Mouse (Mus musculus): ENCODE data around the gene Gm17428. TPM values are rescaled to one million over a fixed set of nuclear protein-coding genes. Genes with fewer than 3 reads are reported as not detected.

The Gm17428 gene
- total and polyA plus RNA-seq, 3 experiments = not detected

DNA sequence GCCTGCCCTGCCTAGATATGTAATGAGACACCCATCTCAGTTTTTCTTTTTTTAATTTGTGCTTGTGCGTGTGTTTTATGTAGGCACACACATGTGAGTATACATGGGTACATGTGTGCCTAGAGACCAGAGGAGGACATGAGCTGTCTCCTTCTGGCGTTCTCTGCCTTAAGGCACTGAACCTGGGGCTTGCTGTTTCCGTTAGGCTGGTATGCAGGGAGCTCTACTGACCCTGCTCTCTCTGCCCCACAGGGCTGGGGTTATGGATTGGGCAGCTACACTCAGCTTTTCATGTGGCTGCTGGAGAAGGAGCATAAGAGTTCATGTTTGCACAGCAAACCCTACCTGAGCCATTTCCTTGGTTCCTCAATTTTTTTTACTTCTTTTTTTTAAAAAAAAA, 22.3 kb upstream of the Gm17428 start:
- H3K36me3 ChIP-seq (ENCODE audit: control insufficient read depth in 1 of 2, insufficient read depth in 2 of 2, low read length in 2 of 2) = no peaks in the 10 kb centered on the region
- no peaks in the 10 kb centered on the region for H3K79me2 ChIP-seq (ENCODE audit: control insufficient read depth, insufficient read depth, low read length, poor library complexity)
- TF ChIP-seq GABPA (IDR thresholded peaks at IDR 0.05; ENCODE audit: low read depth, low read length) (no peak), BHLHE40 (IDR thresholded peaks at IDR 0.05; ENCODE audit: borderline replicate concordance, low read depth, low read length) (no peak), POLR2AphosphoS2 (IDR thresholded peaks at IDR 0.05; ENCODE audit: low read length) (no peak), HCFC1 (IDR thresholded peaks at IDR 0.05; ENCODE audit: low read depth, low read length) (no peak), MXI1 (IDR thresholded peaks at IDR 0.05; ENCODE audit: low read depth, low read length) (no peak), E2F4 (IDR thresholded peaks at IDR 0.05; ENCODE audit: borderline replicate concordance, low read depth, low read length) (no peak), POLR2A (IDR thresholded peaks at IDR 0.05; ENCODE audit: control insufficient read depth in 1 of 2, insufficient read depth in 1 of 2, low read depth in 1 of 2, low read length in 2 of 2, poor library complexity in 1 of 2) (no peak), UBTF (IDR thresholded peaks at IDR 0.05; ENCODE audit: borderline replicate concordance, insufficient read depth, low read depth, low read length) (no peak), ZKSCAN1 (IDR thresholded peaks at IDR 0.05; ENCODE audit: low read depth, low read length) (no peak), CTCF (IDR thresholded peaks at IDR 0.05 in 2 of 3, conservative IDR thresholded peaks at IDR 0.05 in 1 of 3; ENCODE audit: control insufficient read depth in 1 of 3, insufficient read depth in 1 of 3, low read depth in 2 of 3, low read length in 3 of 3, poor library complexity in 1 of 3, severe bottlenecking in 1 of 3) (no peak), TAL1 (IDR thresholded peaks at IDR 0.05; ENCODE audit: low read length) (no peak), KAT2A (conservative IDR thresholded peaks at IDR 0.05; ENCODE audit: low read depth, low read length) (no peak), USF2 (IDR thresholded peaks at IDR 0.05; ENCODE audit: borderline replicate concordance in 1 of 2, insufficient read depth in 1 of 2, low read depth in 1 of 2, low read length in 2 of 2) (no peak), MYB (IDR thresholded peaks at IDR 0.05; ENCODE audit: low read depth, low read length) (no peak)
- no peak overlapping the region for H3K4me3 ChIP-seq (ENCODE audit: control insufficient read depth in 1 of 2, insufficient read depth in 1 of 2, low read depth in 2 of 2, low read length in 2 of 2)
- peaks cover 2 to 6% of the 10 kb centered on the region in 2 experiments; a peak in 2 of 4 replicates for H3K27me3 ChIP-seq (ENCODE audit: control insufficient read depth in 1 of 2, insufficient read depth in 2 of 2, low read length in 2 of 2)
- DNase-seq (ENCODE audit: low read depth, low spot score) = no peak
- H3K9ac ChIP-seq (ENCODE audit: control insufficient read depth, low read depth, low read length, poor library complexity, severe bottlenecking) = no peak overlapping the region
- H3K27ac ChIP-seq (ENCODE audit: control insufficient read depth, low read depth, low read length) = no peak overlapping the region
- H3K9me3 ChIP-seq (replicated peaks; ENCODE audit: insufficient read depth, low read length) = no peaks in the 10 kb centered on the region
- H3K4me1 ChIP-seq (ENCODE audit: control insufficient read depth in 1 of 2, insufficient read depth in 2 of 2, low read length in 2 of 2) = no peaks in the 10 kb centered on the region

GRCm38 (mm10) chr14:54955481-54955880, 21.3 kb upstream of the Gm17428 start:
- no peaks in the 10 kb centered on the region for H3K9me3 ChIP-seq (replicated peaks; ENCODE audit: insufficient read depth, low read length)
- H3K36me3 ChIP-seq (ENCODE audit: control insufficient read depth in 1 of 2, insufficient read depth in 2 of 2, low read length in 2 of 2) = no peaks in the 10 kb centered on the region
- H3K27ac ChIP-seq (ENCODE audit: control insufficient read depth, low read depth, low read length) = no peak overlapping the region
- no peak overlapping the region for H3K4me3 ChIP-seq (ENCODE audit: control insufficient read depth in 1 of 2, insufficient read depth in 1 of 2, low read depth in 2 of 2, low read length in 2 of 2)
- no peaks in the 10 kb centered on the region for H3K79me2 ChIP-seq (ENCODE audit: control insufficient read depth, insufficient read depth, low read length, poor library complexity)
- H3K27me3 ChIP-seq (ENCODE audit: control insufficient read depth in 1 of 2, insufficient read depth in 2 of 2, low read length in 2 of 2) = peaks cover 2 to 6% of the 10 kb centered on the region in 2 experiments; a peak in 2 of 4 replicates
- no peak overlapping the region for H3K9ac ChIP-seq (ENCODE audit: control insufficient read depth, low read depth, low read length, poor library complexity, severe bottlenecking)
- no peaks in the 10 kb centered on the region for H3K4me1 ChIP-seq (ENCODE audit: control insufficient read depth in 1 of 2, insufficient read depth in 2 of 2, low read length in 2 of 2)
- TF ChIP-seq ZMIZ1 (IDR thresholded peaks at IDR 0.05; ENCODE audit: low read depth, low read length) (no peak), GATA1 (IDR thresholded peaks at IDR 0.05; ENCODE audit: low read depth, low read length) (no peak), ZKSCAN1 (IDR thresholded peaks at IDR 0.05; ENCODE audit: low read depth, low read length) (no peak), USF1 (IDR thresholded peaks at IDR 0.05; ENCODE audit: low read depth, low read length) (no peak), MYC (IDR thresholded peaks at IDR 0.05; ENCODE audit: low read depth, low read length) (no peak), MYB (IDR thresholded peaks at IDR 0.05; ENCODE audit: low read depth, low read length) (no peak), RCOR1 (IDR thresholded peaks at IDR 0.05; ENCODE audit: low read depth, low read length) (no peak), CHD2 (IDR thresholded peaks at IDR 0.05; ENCODE audit: low read length) (no peak), KAT2A (conservative IDR thresholded peaks at IDR 0.05; ENCODE audit: low read depth, low read length) (no peak), POLR2AphosphoS2 (IDR thresholded peaks at IDR 0.05; ENCODE audit: low read length) (no peak), POLR2A (IDR thresholded peaks at IDR 0.05; ENCODE audit: control insufficient read depth in 1 of 2, insufficient read depth in 1 of 2, low read depth in 1 of 2, low read length in 2 of 2, poor library complexity in 1 of 2) (no peak), UBTF (IDR thresholded peaks at IDR 0.05; ENCODE audit: borderline replicate concordance, insufficient read depth, low read depth, low read length) (no peak), MAX (IDR thresholded peaks at IDR 0.05; ENCODE audit: low read length) (no peak), SMC3 (IDR thresholded peaks at IDR 0.05; ENCODE audit: low read depth, low read length) (no peak), JUND (IDR thresholded peaks at IDR 0.05; ENCODE audit: low read depth, low read length) (no peak), NRF1 (IDR thresholded peaks at IDR 0.05; ENCODE audit: insufficient read depth, low read depth, low read length, poor library complexity, severe bottlenecking) (no peak), EP300 (IDR thresholded peaks at IDR 0.05; ENCODE audit: low read depth in 1 of 2, low read length in 2 of 2) (no peak), USF2 (IDR thresholded peaks at IDR 0.05; ENCODE audit: borderline replicate concordance in 1 of 2, insufficient read depth in 1 of 2, low read depth in 1 of 2, low read length in 2 of 2) (no peak), CTCF (IDR thresholded peaks at IDR 0.05 in 2 of 3, conservative IDR thresholded peaks at IDR 0.05 in 1 of 3; ENCODE audit: control insufficient read depth in 1 of 3, insufficient read depth in 1 of 3, low read depth in 2 of 3, low read length in 3 of 3, poor library complexity in 1 of 3, severe bottlenecking in 1 of 3) (no peak), ZC3H11A (IDR thresholded peaks at IDR 0.05; ENCODE audit: low read depth, low read length) (no peak)
- DNase-seq (ENCODE audit: low read depth, low spot score) = no peak

Measured in MEL (cell line).